Mouse (Mus musculus) neutrophil, adult 59 days (primary cell): ENCODE results near the gene Dnajb3. TPM values are rescaled to one million over a fixed set of nuclear protein-coding genes. Genes with fewer than 3 reads are reported as not detected.

Experiments
- total RNA-seq, 2 experiments: library from RNA; stranded (reverse); gene quantifications; 1 replicate in 1 of 2; 2 replicates in 1 of 2; pipeline ENCODE4 v1.2.4; 2023

Dnajb3 gene
- under 1 TPM in 1 of 2 experiments, not detected in 1; 0.33 TPM for total RNA-seq

DNA sequence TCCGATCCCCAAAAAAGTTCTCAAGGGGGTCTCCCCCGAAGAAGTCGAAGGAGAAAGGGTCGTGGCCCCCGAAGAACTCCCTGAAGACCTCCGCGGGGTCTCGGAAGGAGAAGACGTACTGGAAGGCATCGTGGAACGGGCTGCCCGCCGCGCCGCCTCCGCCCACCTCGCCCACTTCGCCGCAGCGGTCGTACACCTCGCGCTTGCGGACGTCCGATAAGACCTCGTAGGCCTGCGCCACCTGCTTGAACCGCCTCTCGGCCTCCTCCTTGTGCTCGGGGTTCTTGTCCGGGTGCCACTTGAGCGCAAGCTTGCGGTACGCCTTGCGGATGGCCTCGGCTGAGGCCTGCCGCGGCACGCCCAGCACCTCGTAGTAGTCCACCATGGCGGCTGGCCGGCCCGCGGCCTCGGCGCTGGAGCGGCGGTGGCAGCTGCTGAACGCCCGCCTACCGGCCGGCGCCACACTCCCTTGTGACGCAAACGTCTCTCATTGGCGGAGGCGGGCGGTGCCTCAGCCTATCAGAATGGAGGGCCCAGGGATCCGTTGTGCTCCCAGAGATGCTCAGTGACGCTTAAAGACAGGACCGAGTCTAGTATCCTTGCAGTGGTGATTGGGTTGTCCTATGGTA lies at the start of gene Dnajb3:
Gene Dnajb3, minus strand, starts transcription at position 489 of the 629 bp plus-strand sequence.

DNA sequence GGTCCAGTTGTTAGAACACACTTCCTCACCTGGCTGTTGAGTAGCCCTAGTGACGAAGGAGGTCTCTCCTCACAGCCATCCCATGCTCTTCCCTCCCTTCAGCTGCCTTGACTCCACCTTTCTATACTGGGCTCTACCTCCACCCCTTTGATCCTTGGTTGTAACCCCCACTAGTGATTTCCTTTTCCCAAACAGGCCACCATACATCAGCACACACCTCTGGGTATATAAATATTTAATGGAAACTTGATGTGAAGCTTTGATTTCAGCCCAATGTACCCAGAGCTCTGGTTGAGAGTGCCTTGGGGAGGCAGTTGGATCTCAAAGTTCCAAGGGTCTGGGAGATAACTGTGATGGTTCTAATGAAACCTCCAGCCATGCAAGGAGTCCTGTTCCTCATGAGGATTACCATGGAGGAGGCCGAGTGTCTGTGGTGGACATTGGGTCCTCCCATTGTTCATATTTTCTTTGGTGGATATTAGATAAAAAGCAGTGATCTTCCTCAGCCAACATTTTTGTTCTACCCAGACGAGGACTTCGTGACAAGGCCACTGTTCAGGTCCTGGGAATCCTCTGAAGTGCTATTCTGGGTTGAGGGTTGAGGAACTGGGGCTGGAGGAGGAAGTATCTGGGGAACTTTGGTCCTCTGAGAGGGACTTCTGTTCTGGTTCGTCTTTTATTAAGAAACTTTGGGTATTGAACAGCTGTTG lies 21.2 kb upstream of the Dnajb3 start, which contains the start of gene Mroh2a:
Gene Mroh2a, plus strand, starts transcription at position 317 of the 710 bp plus-strand sequence.

DNA sequence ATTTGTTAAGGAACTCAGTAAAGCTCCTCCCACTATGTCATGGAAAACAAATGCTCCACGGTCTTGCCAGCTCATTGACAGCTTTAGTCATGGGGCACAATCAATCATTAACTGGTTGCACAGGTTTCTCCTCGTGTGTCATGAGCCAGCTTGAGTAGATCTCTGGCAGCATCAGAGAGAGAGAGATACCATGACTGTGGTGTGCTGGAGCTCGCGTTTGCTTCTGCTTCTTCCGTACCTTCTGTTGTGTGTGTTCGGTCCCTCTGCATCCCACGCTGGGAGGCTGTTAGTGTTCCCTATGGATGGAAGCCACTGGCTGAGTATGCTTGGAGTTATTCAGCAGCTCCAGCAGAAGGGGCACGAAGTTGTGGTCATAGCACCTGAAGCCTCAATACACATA lies 6.2 kb upstream of the Dnajb3 start, which contains the start of gene Ugt1a1:
Gene Ugt1a1, plus strand, starts transcription at position 148 of the 400 bp plus-strand sequence.

DNA sequence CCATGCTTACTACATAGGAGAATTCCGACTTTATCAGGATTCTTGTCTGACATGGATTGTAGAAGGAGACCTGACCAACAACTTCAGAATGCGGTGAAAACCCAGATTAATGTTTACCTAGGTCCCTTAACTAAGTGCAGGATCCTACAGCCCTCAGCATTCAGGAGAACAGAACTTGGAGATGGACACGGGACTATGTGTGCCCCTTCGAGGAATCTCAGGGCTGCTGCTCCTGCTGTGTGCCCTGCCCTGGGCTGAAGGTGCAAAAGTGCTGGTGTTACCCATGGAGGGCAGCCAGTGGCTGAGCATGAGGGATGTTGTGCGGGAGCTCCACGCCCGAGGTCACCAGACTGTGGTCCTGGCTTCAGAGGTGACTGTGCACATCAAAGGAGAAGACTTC lies 5.1 kb downstream of the Dnajb3 start, which contains the start of gene Ugt1a2:
Gene Ugt1a2, plus strand, starts transcription at position 146 of the 400 bp plus-strand sequence.

DNA sequence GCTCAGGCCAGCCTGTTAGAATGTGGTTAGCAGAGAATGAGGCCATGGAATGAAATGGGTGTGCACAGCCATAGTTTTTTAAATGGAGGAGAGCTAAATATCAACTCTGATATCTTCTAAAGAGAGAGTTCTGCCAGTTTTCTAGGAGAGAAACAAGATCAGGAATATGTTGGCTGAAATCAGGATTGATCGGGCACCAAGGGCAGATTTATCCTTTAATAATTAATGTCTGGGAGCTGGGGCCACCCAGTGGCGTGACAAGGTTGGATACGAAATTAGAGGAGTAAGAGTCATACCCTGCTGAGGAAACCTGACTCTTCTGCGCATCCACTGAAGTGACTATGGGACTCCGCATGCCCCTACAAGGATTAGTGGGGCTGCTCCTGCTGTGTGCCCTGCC lies 39.9 kb downstream of the Dnajb3 start, which contains the start of gene Ugt1a5:
Gene Ugt1a5, plus strand, starts transcription at position 302 of the 400 bp plus-strand sequence.

Other genes starting within 250 kb of the Dnajb3 start
- 1 to 10 TPM; 5.2 to 6.6 TPM for gene Usp40, start 197.2 kb downstream of the Dnajb3 start, total RNA-seq
- gene Ugt1a10, start 150.4 kb downstream of the Dnajb3 start, total RNA-seq: not detected
- gene Ugt1a9, start 135.0 kb downstream of the Dnajb3 start, total RNA-seq: not detected
- gene Ugt1a8, start 118.0 kb downstream of the Dnajb3 start, total RNA-seq: not detected
- gene Ugt1a7c, start 110.7 kb downstream of the Dnajb3 start, total RNA-seq: 100 to 1,000 TPM in 1 of 2 experiments, 10 to 100 TPM in 1; 93.1 to 108 TPM
- gene Ugt1a6b, start 102.5 kb downstream of the Dnajb3 start, total RNA-seq: 10 to 100 TPM; 37.4 to 38.6 TPM
- 10 to 100 TPM; 33.4 to 34.3 TPM for gene Ugt1a6a, start 71.0 kb downstream of the Dnajb3 start, total RNA-seq
- gene Ugt1a5, start 39.8 kb downstream of the Dnajb3 start, total RNA-seq: 10 to 100 TPM; 20.3 to 20.9 TPM
- gene Ugt1a2, start 5.2 kb downstream of the Dnajb3 start, total RNA-seq: 10 to 100 TPM; 10.2 to 11.9 TPM
- 10 to 100 TPM in 1 of 2 experiments, 1 to 10 TPM in 1; 9.5 to 10.5 TPM for gene Ugt1a1, start 6.2 kb upstream of the Dnajb3 start, total RNA-seq
- gene Mroh2a, start 21.2 kb upstream of the Dnajb3 start, total RNA-seq: 1 to 10 TPM; 1.2 to 2.9 TPM
- gene Hjurp, start 71.9 kb upstream of the Dnajb3 start, total RNA-seq: 100 to 1,000 TPM; 180 to 205 TPM
- gene Trpm8, start 71.9 kb upstream of the Dnajb3 start, total RNA-seq: not detected
- not detected for gene Spp2, start 201.2 kb upstream of the Dnajb3 start, total RNA-seq